Mouse (Mus musculus) thymus, postnatal 0 days (tissue): ENCODE results near the gene Ptprg. TPM values are rescaled to one million over a fixed set of nuclear protein-coding genes. Genes with fewer than 3 reads are reported as not detected.
"Not testable (repeated sequence)": the region's sequence is repeated elsewhere in the genome, so short reads cannot be mapped to it uniquely, and the experiment has no call there.

Experiments used
- DNase-seq: peaks from one replicate; pipeline ENCODE4 v3.0.0-alpha.2; 2015; ENCODE audit warnings: low spot score
- polyA plus RNA-seq: library from polyadenylated mRNA; unstranded; fragments of >200 nt; fragmentation: Nextera tagmentation; extraction: Ambion mirVana; gene quantifications from 2 replicates; pipeline ENCODE4 v1.2.1, GENCODE M21; 2015

Ptprg gene
- polyA plus RNA-seq, 1 experiment from 2014 or later: 5.3 TPM

- no peak for DNase-seq
Observed at GRCm38 (mm10) chr14:12036530-12037283, 483.4 kb downstream of the Ptprg start.

DNA sequence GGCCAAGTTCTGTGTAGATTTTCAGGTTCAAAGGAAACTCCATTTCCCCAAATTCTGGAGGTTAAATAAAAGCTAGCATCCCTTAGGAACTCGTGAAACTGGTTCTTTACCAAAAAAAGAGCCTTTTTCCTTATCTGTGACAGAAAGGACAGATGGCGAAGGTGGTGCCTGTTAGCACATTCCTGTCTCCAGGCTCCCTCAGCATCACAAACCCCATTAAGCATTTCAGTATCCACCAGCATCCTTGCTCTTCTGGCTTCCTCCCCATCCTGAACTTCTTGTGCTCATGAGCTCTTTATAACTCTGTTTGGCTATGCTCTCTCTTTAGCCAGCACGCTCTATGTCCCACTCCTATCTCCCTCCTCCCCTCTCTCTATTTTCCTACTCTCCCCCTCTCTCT, 486.4 kb downstream of the Ptprg start:
- no peak for DNase-seq

DNA sequence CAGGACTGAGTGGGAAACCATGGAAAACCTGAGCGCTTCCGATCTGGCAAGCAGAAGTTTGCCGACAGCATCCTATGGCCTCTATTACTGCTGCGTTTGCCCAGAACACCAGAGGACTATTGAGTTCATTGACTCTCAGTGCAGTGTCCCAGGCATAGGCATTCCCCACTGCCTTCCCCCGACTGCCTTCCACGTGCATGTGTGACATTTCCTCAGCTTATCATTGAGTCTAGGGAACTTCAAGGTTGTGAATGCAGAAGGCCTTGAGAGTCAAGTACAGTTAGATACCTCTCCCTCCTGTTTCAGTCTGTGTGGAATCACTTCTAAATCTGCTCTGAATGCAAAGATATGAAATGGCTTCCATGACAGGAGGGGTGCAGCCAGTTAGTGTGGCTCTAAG, 488.2 kb downstream of the Ptprg start:
- DNase-seq: no peak

GRCm38 (mm10) chr14:12046226-12046882, 493.0 kb downstream of the Ptprg start:
- DNase-seq: no peak

DNA sequence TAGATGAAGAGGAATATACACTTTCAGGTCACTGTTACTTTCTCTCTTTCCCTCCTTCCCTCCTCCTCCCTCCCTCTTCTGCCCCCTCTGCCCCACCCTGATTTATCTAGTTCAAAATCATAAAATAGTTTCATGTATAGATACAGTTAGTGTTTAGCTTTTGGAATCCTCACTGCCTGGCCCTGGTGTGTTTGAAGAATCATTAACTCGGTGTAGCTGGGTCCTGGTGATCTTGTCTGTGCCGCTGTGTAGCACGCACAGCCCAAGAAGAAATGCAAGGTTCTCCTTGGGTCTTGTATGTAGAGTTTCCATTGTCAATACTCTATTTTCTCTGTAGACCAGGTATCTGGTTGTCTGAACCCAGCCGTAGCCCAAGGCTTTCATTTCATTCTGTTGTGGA, 494.3 kb downstream of the Ptprg start:
- DNase-seq: no peak

DNA sequence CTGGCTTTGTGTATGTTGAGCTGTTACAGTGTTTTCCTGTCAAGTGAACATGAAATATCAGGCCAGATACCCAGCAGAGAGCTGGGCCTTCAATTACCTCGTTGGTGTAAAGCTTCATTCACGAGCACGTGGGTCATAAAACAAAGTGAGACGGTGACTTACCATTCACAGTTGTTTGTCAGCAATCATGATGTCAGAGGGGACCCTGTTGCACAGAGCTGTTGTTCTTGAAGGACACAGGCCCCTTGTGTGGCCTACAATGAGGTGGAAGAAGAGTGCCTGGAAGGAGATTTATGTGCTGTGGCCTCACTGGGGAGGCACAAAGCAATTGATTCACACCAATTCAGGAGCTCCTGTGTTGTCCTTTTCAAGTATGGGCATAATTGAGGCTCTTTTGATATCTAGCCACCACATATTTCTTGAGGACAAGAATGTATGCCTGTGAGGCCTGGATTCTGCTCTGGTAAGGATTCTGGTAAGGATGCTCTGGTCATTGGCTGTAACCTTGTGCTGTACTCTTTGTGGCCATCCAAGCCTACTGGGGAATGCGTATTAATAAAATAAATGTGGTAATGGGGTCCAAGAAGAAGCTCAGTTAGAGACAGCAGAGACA, 503.7 kb downstream of the Ptprg start:
- no peak for DNase-seq

- no peak for DNase-seq
Observed at GRCm38 (mm10) chr14:12057856-12058255, 504.5 kb downstream of the Ptprg start.

GRCm38 (mm10) chr14:12059149-12059548, 505.8 kb downstream of the Ptprg start:
- no peak for DNase-seq

- DNase-seq: not testable (repeated sequence)
Observed at GRCm38 (mm10) chr14:12061313-12061712, 508.0 kb downstream of the Ptprg start.

DNA sequence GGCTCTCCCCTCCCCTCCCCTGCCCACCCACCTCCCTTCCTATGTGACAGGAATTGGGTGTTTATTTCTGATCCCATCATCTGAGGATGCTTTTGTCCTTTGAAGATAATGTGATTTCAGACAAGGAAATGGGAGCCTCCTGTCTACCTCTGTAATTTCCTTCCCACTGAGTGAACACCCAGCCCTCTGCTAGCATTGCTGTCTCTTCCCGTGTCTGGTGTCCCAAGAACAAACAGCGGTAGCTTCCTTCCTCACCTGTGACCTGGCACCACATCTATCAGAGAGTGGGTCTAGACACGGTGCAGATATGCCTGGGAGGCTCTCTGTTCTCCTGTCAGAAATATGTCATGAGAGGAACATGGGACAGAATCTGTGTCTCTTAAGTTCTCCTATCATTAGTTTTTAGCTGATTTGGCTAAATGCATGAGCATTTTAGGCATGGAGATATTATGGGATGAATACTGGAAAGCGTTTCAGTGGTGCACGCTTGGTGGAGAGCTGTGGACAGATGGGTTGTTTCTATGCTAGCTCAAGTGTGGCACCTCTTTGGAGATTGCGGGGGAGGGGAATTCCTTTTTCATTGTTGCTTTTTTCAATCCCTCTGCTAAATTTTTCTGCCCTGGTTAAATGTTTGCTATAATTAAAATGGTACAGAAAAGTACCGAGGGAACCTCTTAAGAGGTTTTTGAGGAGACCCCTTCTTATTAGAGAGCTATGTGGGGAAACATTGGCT, 509.5 kb downstream of the Ptprg start:
- no peak for DNase-seq

DNA sequence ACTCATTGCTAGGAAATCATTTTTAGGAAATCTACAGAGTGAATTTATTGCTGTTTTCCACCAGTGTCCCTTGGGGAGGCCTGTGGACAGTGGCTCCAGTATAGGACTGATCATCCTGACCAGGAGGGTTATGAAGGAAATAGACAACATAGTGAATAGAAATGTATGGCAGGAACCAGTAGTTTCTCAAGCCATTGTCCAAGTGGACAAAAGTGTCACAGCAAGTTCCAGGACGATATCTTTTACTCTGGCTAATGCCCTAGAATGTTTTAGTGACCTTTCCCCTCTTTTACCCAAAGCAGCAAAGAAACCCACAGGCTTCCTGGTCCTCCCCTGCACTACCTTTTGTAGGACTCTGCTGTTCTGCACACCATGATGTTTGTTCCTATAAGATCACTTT, 511.7 kb downstream of the Ptprg start:
- DNase-seq: no peak

DNA sequence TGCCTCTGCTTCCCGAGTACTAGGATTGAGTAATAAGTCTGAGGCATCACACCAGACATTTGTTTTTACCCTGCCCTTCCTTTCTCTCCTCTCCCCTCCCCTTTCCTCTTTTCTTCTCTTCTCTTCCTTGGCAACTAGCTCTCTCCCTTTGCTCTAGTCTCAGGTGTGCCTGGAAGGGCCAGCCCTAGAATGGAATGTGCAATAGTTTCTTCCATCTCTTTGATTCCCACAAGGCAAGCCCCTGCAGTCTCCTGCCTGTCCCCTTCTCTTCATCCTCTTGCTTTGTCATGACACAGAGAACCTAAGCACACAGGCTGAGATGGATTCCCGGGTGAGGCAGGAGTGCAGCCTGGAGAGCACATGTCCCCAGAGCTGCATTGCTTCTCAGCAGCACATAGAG, 512.4 kb downstream of the Ptprg start:
- DNase-seq: no peak

GRCm38 (mm10) chr14:12069707-12070106, 516.4 kb downstream of the Ptprg start:
- DNase-seq: no peak

DNA sequence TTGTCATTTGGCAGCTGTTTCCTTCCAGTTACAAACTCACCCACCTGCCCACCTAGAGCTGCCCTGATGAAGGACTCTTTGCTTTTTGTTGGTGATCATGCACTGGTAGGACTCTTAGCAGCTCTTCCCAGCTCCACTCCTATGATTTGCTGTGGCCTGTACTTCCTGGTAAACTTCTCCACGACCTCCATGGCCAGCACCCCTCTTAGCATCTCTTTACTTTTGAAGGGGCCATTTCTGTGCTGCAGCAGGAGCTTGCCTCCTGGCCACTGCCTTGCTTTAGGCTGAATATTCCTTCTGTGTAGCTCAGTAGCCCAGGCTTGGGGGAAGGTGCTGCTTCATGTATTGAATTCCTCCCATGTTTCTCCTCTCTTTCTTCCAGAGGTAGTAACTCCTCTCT, 517.0 kb downstream of the Ptprg start:
- DNase-seq: no peak

- no peak for DNase-seq
Observed at GRCm38 (mm10) chr14:12070856-12071465, 517.6 kb downstream of the Ptprg start.

DNA sequence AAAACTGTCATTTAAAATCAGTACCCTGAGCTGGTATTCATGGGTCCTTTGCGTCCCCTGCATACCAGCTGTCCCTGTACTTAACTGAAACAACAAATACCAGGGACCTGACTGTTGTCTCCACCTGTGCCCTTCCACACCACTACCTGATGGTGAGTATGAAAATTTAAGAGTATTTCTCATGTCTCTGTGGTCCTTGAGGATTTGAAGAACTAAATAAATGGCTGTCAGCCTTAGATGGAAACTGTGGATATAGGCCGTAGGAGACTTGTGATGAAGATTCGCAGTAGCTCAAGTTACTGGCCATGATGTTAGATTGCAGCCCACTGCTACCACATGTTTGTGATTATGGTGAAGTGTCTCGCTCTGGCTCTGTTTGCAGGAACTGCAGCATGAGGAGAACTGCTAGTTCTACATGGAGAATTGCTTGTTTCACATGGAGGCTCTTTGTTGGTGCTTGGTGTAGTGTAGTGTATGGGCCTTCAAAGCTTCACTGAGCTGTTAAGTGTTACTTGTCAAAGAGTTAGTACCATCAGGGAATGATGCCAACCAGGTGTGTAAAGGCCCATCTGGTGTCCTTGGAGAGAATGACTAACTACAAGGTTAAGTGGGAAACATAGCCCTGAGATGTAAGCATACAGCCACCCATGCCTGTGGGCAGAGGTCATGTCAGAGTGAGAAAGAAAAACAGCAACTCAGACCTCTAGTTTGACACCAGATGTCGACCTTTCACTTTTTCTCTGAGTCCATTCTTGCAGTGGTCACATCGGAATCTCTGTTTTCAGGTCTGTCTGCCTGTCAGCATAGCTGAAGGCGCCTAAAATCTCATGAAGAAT, 518.9 kb downstream of the Ptprg start:
- DNase-seq: no peak

GRCm38 (mm10) chr14:12073408-12074107, 520.2 kb downstream of the Ptprg start:
- DNase-seq: no peak

DNA sequence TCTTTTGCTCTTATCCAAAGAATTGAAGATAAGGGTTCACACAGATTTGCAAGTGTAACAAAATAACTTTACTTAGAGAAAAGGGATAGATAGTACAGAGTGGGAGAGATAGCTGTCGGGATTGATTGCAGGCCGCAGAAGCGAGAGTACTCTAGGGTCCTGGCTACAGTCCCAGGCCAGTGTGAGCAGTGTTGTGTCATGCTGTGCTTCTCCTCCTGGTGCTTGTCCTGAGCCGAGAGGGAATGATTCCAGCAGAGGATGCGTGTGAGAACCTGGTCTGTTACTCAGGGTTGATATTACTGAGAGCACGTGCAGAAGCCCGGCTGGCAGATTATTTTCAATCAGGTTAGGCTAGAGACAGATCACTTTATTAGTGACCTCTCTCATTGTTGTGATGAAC, 523.9 kb downstream of the Ptprg start:
- DNase-seq: no peak

- DNase-seq: no peak
Observed at GRCm38 (mm10) chr14:12079250-12079649, 525.9 kb downstream of the Ptprg start.

- no peak for DNase-seq
Observed at GRCm38 (mm10) chr14:12079833-12080401, 526.6 kb downstream of the Ptprg start.
